Mouse (Mus musculus): Measurements from ENCODE around the gene Creb3.

DNA sequence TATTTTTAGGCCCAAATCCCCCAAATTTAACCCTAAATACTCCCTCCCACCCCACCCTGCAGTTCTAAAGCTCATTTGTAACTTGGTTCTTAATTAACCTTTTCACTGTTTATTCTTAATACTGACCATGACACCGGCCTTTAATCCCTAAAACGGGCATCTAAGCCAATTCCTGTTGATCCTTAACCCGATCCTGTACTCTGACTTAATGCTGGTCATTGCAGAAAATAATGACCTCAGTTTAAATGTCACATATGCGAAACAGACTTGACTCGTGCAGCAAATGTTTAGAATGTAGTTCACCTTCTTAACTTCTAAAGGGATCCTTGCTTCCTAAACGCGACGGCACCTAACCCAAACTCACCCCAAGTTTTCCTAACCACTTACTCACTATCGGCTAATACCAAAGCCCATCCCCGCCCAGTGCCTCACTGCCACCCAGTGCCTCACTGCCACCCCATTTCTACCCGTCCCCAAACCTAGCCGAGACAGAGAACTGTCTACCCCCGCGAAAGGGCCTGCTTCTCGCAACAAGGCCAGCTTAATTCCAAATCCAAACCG, 616 bp upstream of the Creb3 start:
- TF ChIP-seq CTCF (IDR thresholded peaks at IDR 0.05; ENCODE audit: borderline replicate concordance, insufficient read depth, low read length) (no peak), POLR2A (IDR thresholded peaks at IDR 0.05; ENCODE audit: low read depth, low read length) (no peak; the same call in 1 of the 2 replicates)

All from embryonic fibroblast, embryonic 13.5 days (primary cell).